Mouse (Mus musculus) heart, adult 2 months (tissue): ENCODE measurements around the gene Pla2g4a.

Source experiments
- CTCF ChIP-seq: fragments of 200-600 bp; IDR thresholded peaks from 2 replicates; pipeline ENCODE4 v1.8.1; 2022; ENCODE audit warnings: antibody characterized with exemption, mild to moderate bottlenecking, moderate library complexity
- POLR2A ChIP-seq: fragments of 200-500 bp; IDR thresholded peaks from 2 replicates; pipeline ENCODE4 v1.6.1; 2011; ENCODE audit warnings: mild to moderate bottlenecking, low read depth, low read length, control low read depth; ENCODE audit not compliant: insufficient read depth

GRCm38 (mm10) chr1:149921325-149921724 is 39.8 kb downstream of the Pla2g4a start:
- TF ChIP-seq CTCF (no peak), POLR2A (no peak)
